9 mouse cellular contexts compared by ENCODE assay signal in genomic region chr13:63568741-63569395, GRCm38 (mm10). TPM values are rescaled to one million over a fixed set of nuclear protein-coding genes. Genes with fewer than 3 reads are reported as not detected.
DNase-seq lines count a peak whose midpoint lies in the region; ATAC-seq and TF ChIP-seq lines count a peak whose summit lies in the region.
"Had no signal": no experiment of that assay in that cellular context is flagged by ENCODE, and none has a peak within 500 bp of the region (broad histone marks: within the 10 kb centered on the region; RNA-seq: fewer than 3 reads in every experiment).

No protein-coding gene starts in this region.

- H3K4me3 ChIP-seq in heart, postnatal 0 days (ENCODE audit: low read depth, low read length): peak overlapping the region; percentile 77
- H3K4me3 ChIP-seq in brown adipose tissue, adult 24 weeks (ENCODE audit: insufficient read depth, low read depth, low read length): peak overlapping the region; percentile 85; the same call in 1 of the 2 replicates
- peak overlapping the region; percentile 70 for H3K4me3 ChIP-seq in hindbrain, embryonic 15.5 days
- H3K4me3 ChIP-seq in midbrain, embryonic 16.5 days (ENCODE audit: low read depth, low read length): peak overlapping the region; percentile 67; the same call in 1 of the 2 replicates

- no peaks in the 10 kb centered on the region for H3K36me3 ChIP-seq in heart, postnatal 0 days (replicated peaks; ENCODE audit: control insufficient read depth, insufficient read depth, low read length)
- H3K36me3 ChIP-seq in hindbrain, embryonic 15.5 days: no peaks in the 10 kb centered on the region
- no peaks in the 10 kb centered on the region for H3K36me3 ChIP-seq in midbrain, embryonic 16.5 days (ENCODE audit: control insufficient read depth, insufficient read depth, low read length)

- no peak for ATAC-seq in heart, postnatal 0 days (ENCODE audit: insufficient read depth, low read depth)
- ATAC-seq in hindbrain, embryonic 15.5 days (ENCODE audit: low FRiP score, low read depth): no peak
- ATAC-seq in midbrain, embryonic 16.5 days: no peak
- ATAC-seq: Patski had no signal

- no peak for TF ChIP-seq CTCF in heart, postnatal 0 days (IDR thresholded peaks at IDR 0.05; ENCODE audit: low read depth)

- no peaks in the 10 kb centered on the region for H3K9me3 ChIP-seq in heart, postnatal 0 days (replicated peaks; ENCODE audit: control insufficient read depth, low read length)
- no peaks in the 10 kb centered on the region for H3K9me3 ChIP-seq in hindbrain, embryonic 15.5 days
- no peaks in the 10 kb centered on the region for H3K9me3 ChIP-seq in midbrain, embryonic 16.5 days (replicated peaks; ENCODE audit: control insufficient read depth, low read length, poor library complexity, severe bottlenecking)

- H3K4me2 ChIP-seq in heart, postnatal 0 days (ENCODE audit: low read depth, low read length): peak overlapping the region; percentile 99
- peak overlapping the region; percentile 94 for H3K4me2 ChIP-seq in hindbrain, embryonic 15.5 days
- H3K4me2 ChIP-seq in midbrain, embryonic 16.5 days (ENCODE audit: low read length): peak overlapping the region; percentile 99

- no peak overlapping the region for H3K27ac ChIP-seq in heart, postnatal 0 days (ENCODE audit: low read depth)
- no peak overlapping the region for H3K27ac ChIP-seq in brown adipose tissue, adult 24 weeks (replicated peaks; ENCODE audit: low read depth, low read length)
- H3K27ac ChIP-seq in hindbrain, embryonic 15.5 days (replicated peaks): peak overlapping the region; percentile 97; the same call in 1 of the 2 replicates
- no peak overlapping the region for H3K27ac ChIP-seq in midbrain, embryonic 16.5 days (ENCODE audit: low read length)

- no peak for TF ChIP-seq EP300 in heart, postnatal 0 days (IDR thresholded peaks at IDR 0.05; ENCODE audit: low read depth)

- H3K9ac ChIP-seq in heart, postnatal 0 days (replicated peaks; ENCODE audit: low read depth, low read length): no peak overlapping the region
- H3K9ac ChIP-seq in hindbrain, embryonic 15.5 days: no peak overlapping the region
- 0 out of 2 replicates have a peak overlapping the region, but pooled peaks have one; percentile 25 for H3K9ac ChIP-seq in midbrain, embryonic 16.5 days (ENCODE audit: low read depth, low read length)

- peaks cover 41% of the 10 kb centered on the region for H3K27me3 ChIP-seq in heart, postnatal 0 days (ENCODE audit: control insufficient read depth, insufficient read depth, low read length)
- H3K27me3 ChIP-seq in hindbrain, embryonic 15.5 days: peaks cover 15% of the 10 kb centered on the region
- peaks cover 10% of the 10 kb centered on the region; the same call in 1 of the 2 replicates for H3K27me3 ChIP-seq in midbrain, embryonic 16.5 days (ENCODE audit: control insufficient read depth, insufficient read depth, low read depth, low read length)
- H3K27me3 ChIP-seq: Patski had no signal

- no peak for DNase-seq in heart, postnatal 0 days (ENCODE audit: low spot score)
- no peak for DNase-seq in heart, postnatal 4 days
- no peak for DNase-seq in adrenal gland, postnatal 10 days
- no peak for DNase-seq in adrenal gland, postnatal 14 days
- no peak for DNase-seq in adrenal gland, adult 2 months

- 32% methylated on average over 19 of the region's 19 CpGs for WGBS in heart, postnatal 0 days
- 2% methylated on average over 19 of the region's 19 CpGs for WGBS in hindbrain, embryonic 15.5 days
- WGBS in midbrain, embryonic 16.5 days: 2% methylated on average over 19 of the region's 19 CpGs

- peaks cover 5% of the 10 kb centered on the region; the same call in 1 of the 2 replicates for H3K4me1 ChIP-seq in heart, postnatal 0 days (ENCODE audit: control insufficient read depth, insufficient read depth)
- H3K4me1 ChIP-seq in brown adipose tissue, adult 24 weeks (ENCODE audit: control insufficient read depth, insufficient read depth, insufficient read length, low read length): no peaks in the 10 kb centered on the region
- peaks cover 48% of the 10 kb centered on the region for H3K4me1 ChIP-seq in hindbrain, embryonic 15.5 days (replicated peaks)
- H3K4me1 ChIP-seq in midbrain, embryonic 16.5 days (ENCODE audit: control insufficient read depth, insufficient read depth, low read length): peaks cover 32% of the 10 kb centered on the region

RNA-seq across cellular contexts. Expression of gene Ptch1, which starts 4.5 kb away (rescaled TPM):
- 10.4 and 10.6 TPM in 2 replicates for total RNA-seq in heart, postnatal 0 days (2014; rRNA removed; ENCODE audit: low replicate concordance)
- polyA plus RNA-seq in heart, postnatal 0 days (2015; fragmentation: Nextera tagmentation; extraction: Ambion mirVana): 2.3 and 2.9 TPM in 2 replicates
- 10 to 100 TPM; 23.7 to 25.5 TPM for total RNA-seq in heart, postnatal 4 days (2021)
- 4.8 and 7.9 TPM in 2 replicates for polyA plus RNA-seq in brown adipose tissue, adult 24 weeks (2012; ENCODE audit: insufficient read depth, insufficient read length, missing spikeins)
- 16.3 and 16.6 TPM in 2 replicates for polyA plus RNA-seq in hindbrain, embryonic 15.5 days (2015; fragmentation: Nextera tagmentation; extraction: Ambion mirVana)
- polyA plus RNA-seq in midbrain, embryonic 16.5 days (2015; fragmentation: Nextera tagmentation; extraction: Ambion mirVana): 14.3 and 15.0 TPM in 2 replicates
- 10 to 100 TPM; 38.7 to 55.2 TPM for total RNA-seq in adrenal gland, postnatal 10 days (2021)
- 38.6 and 39.5 TPM in 2 replicates for total RNA-seq in adrenal gland, postnatal 14 days (2021)
- 10 to 100 TPM; 30.8 to 57.5 TPM for total RNA-seq in adrenal gland, adult 2 months (2021)
- polyA plus RNA-seq in adrenal gland, adult 2 months (2012; rRNA removed): 46.7 and 50.1 TPM in 2 replicates
